Mouse (Mus musculus) liver, adult 2 months (tissue): ENCODE results near the gene Abcf3. TPM values are rescaled to one million over a fixed set of nuclear protein-coding genes. Genes with fewer than 3 reads are reported as not detected.

Source experiments
- DNase-seq: peaks from one replicate; pipeline ENCODE4 v3.0.0-alpha.2; 2011; ENCODE audit warnings: low read depth, low spot score; ENCODE audit errors: extremely low read depth
- H3K27ac ChIP-seq: fragments of 200-500 bp; replicated peaks from 2 replicates; pipeline ENCODE4 v1.5.1; 2012; ENCODE audit warnings: low read depth, mild to moderate bottlenecking, control low read depth, inconsistent platforms, low read length; ENCODE audit not compliant: insufficient read depth
- H3K27me3 ChIP-seq: fragments of 200-500 bp; 2 replicates; pipeline ENCODE4 v1.6.1; 2012; ENCODE audit warnings: mild to moderate bottlenecking, moderate library complexity, low read length, inconsistent platforms; ENCODE audit not compliant: control insufficient read depth, insufficient read depth
- H3K36me3 ChIP-seq: fragments of 200-500 bp; 2 replicates; pipeline ENCODE4 v1.6.1; 2012; ENCODE audit warnings: low read length, inconsistent platforms; ENCODE audit not compliant: control insufficient read depth, insufficient read depth
- H3K4me1 ChIP-seq: fragments of 200-500 bp; 2 replicates; pipeline ENCODE4 v1.6.1; 2011; ENCODE audit warnings: low read length; ENCODE audit not compliant: control insufficient read depth, insufficient read depth
- H3K4me3 ChIP-seq: fragments of 200-500 bp; 2 replicates; pipeline ENCODE4 v1.5.1; 2011; ENCODE audit warnings: low read depth, mild to moderate bottlenecking, control low read depth, low read length, moderate library complexity; ENCODE audit not compliant: insufficient read depth
- H3K79me2 ChIP-seq: fragments of 200-500 bp; 2 replicates; pipeline ENCODE4 v1.6.1; 2012; ENCODE audit warnings: inconsistent platforms, mild to moderate bottlenecking, low read length, moderate library complexity; ENCODE audit not compliant: control insufficient read depth, insufficient read depth
- H3K9ac ChIP-seq: fragments of 200-500 bp; 2 replicates; pipeline ENCODE4 v1.6.1; 2012; ENCODE audit warnings: low read depth, mild to moderate bottlenecking, control low read depth, inconsistent platforms, low read length
- CTCF ChIP-seq: fragments of 200-500 bp; IDR thresholded peaks from 2 replicates; pipeline ENCODE4 v1.5.1; 2011; ENCODE audit warnings: low read depth, low read length, control low read depth
- POLR2A ChIP-seq: fragments of 200-500 bp; IDR thresholded peaks from 2 replicates; pipeline ENCODE4 v1.6.1; 2011; ENCODE audit warnings: low read length, control low read depth; ENCODE audit not compliant: insufficient read depth; ENCODE audit errors: extremely low read depth
- WGBS: fragments of 180-500 bp; shearing (Covaris S2); methylation state at CpG from one replicate; pipeline ENCODE4 v1.1.7; 2018; 5-methylcytosine and 5-hydroxymethylcytosine counted together
- polyA plus RNA-seq: library from polyadenylated mRNA; depleted of rRNA; stranded (reverse); fragments of >200 nt; gene quantifications from 2 replicates; pipeline ENCODE4 v1.2.3, GENCODE M21; 2012
- total RNA-seq: library from RNA; depleted of rRNA; stranded (reverse); fragments of >200 nt; gene quantifications from 2 replicates; pipeline ENCODE4 v1.2.3, GENCODE M21; 2014

The Abcf3 gene
- total and polyA plus RNA-seq, 2 experiments, result 44.9 to 48.5 TPM

DNA sequence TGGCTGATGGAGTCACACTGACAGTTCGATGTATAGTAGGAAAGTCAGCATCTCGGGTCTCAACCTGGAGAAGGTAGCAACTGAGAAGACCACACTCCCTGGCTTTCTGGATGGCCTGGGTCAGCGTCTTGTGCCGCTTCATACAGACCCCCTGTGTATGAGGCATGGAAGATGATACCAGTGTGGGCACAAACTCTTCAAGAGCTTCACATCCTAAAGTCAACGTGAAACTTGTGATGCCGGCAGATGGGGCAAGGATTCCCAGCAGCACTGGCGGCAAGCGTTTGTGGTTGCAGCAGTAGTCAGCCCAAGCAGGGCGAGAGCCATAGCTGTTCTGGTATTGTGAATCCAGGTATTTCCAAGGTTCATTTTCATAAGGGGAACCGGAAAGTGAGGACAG, 2.7 kb upstream of the Abcf3 start:
- H3K9ac ChIP-seq, result no peak overlapping the region

DNA sequence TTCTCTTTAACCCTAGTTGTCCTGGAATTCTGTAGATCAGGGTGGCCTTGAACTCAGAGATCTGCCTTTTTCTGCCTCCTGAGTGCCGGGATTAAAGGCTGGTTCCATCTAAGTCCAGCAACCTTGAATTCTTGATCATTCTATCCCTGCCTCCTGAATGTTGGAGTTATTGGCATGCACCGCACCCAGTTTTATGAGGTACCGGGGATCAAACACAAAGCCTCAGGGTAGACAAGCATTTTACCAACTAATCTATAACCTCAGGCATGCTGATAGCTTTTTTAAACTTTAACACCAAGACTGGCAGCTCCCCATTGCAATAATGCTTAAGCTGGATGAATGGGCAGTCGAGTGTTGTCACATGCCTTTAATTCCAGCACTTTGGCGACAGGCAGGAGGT, 954 bp upstream of the Abcf3 start:
- no peaks in the 10 kb centered on the region for H3K27me3 ChIP-seq
- peak; percentile 48 for DNase-seq
- peak overlapping the region; percentile 15 for H3K27ac ChIP-seq
- no peak overlapping the region for H3K4me3 ChIP-seq
- WGBS, result 25% methylated on average over 5 of the region's 5 CpGs
- TF ChIP-seq CTCF, result no peak
- no peak for TF ChIP-seq POLR2A
- H3K36me3 ChIP-seq, result peaks cover 39% of the 10 kb centered on the region
- H3K9ac ChIP-seq, result no peak overlapping the region
- H3K79me2 ChIP-seq, result peaks cover 12% of the 10 kb centered on the region; the same call in 1 of the 2 replicates
- H3K4me1 ChIP-seq, result peaks cover 10% of the 10 kb centered on the region

More for the DNA sequence above, 2.7 kb upstream of the Abcf3 start:
- Histone ChIP-seq H3K4me1 (peaks cover 10% of the 10 kb centered on the region), H3K4me3 (no peak overlapping the region), H3K36me3 (peaks cover 35% of the 10 kb centered on the region; the same call in 1 of the 2 replicates), H3K79me2 (peaks cover 12% of the 10 kb centered on the region; the same call in 1 of the 2 replicates), H3K27ac (no peak overlapping the region), H3K27me3 (no peaks in the 10 kb centered on the region)
- TF ChIP-seq POLR2A (no peak), CTCF (no peak)
- 92% methylated on average over 10 of the region's 10 CpGs for WGBS
- DNase-seq, result no peak

DNA sequence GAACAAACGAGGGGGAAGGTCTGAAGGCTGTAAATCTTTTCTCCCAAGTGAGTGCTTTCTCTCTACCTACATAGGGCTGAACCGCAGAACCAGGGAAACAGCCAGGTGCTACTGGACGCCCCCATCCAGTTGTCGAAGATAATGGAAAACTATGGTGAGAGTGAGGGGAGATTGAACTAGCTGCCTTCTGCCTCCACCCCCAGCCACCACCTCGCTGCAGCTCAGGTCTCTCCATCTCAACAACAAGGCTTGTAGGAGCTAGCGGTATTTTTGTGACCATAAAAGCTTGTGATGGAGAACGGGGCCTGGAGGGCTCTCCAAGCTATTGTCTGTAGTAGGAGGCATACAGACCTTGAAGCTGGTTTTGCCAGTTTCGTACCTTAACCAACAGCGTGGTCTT, 784 bp downstream of the Abcf3 start:
- Histone ChIP-seq H3K79me2 (peaks cover 12% of the 10 kb centered on the region; the same call in 1 of the 2 replicates), H3K36me3 (peaks cover 35% of the 10 kb centered on the region), H3K4me3 (peak overlapping the region; percentile 63), H3K27me3 (no peaks in the 10 kb centered on the region), H3K4me1 (peaks cover 10% of the 10 kb centered on the region), H3K9ac (peak overlapping the region; percentile 82), H3K27ac (no peak overlapping the region; the same call in 1 of the 2 replicates)
- WGBS, result 41% methylated on average over 9 of the region's 9 CpGs
- TF ChIP-seq POLR2A, result no peak
- no peak for TF ChIP-seq CTCF
- DNase-seq, result no peak

DNA sequence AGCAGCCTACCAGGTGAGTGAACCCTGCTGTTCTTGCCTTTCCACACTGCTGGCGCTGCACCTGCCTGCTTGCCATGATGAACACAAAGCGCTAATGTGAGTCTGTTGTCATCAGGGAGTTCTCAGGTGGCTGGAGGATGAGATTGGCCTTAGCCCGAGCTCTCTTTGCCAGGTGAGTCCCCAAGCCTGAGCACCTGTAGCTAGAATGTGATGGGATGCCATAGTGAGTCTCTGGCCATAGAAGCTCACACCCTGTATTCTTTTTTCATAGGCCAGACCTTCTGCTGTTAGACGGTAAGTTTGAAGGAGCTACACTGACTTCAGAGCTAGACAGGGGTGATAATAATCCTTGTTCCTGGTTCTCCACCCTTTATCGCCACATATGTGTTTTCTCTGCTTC, 3.3 kb downstream of the Abcf3 start:
- H3K36me3 ChIP-seq, result peaks cover 36% of the 10 kb centered on the region
- H3K79me2 ChIP-seq, result peaks cover 12% of the 10 kb centered on the region; the same call in 1 of the 2 replicates
- H3K27me3 ChIP-seq, result no peaks in the 10 kb centered on the region
- no peak overlapping the region for H3K27ac ChIP-seq
- peaks cover 10% of the 10 kb centered on the region for H3K4me1 ChIP-seq
- no peak for DNase-seq
- TF ChIP-seq POLR2A, result no peak
- TF ChIP-seq CTCF, result no peak
- H3K4me3 ChIP-seq, result no peak overlapping the region
- H3K9ac ChIP-seq, result no peak overlapping the region
- 96% methylated on average over 5 of the region's 5 CpGs for WGBS

DNA sequence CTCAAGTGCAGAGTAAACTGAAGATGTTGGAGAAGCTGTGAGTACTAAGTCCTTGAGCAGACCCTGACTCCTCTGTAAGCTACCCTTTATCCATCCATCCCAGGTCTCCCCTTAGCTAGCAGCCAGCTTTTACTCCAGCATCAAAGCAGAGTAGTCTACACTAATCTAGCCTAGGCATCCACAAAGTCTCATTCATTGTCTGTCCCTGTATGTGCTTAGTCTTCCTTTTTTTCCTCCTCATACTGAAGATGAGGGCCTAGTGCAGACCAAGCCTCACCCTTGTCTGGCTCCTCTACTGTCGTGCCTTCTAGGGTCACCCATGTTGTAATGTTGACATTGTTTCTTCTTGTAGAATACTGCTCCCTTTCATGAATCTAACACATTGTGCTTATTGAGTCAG, 4.2 kb downstream of the Abcf3 start:
- Histone ChIP-seq H3K4me3 (no peak overlapping the region), H3K27ac (no peak overlapping the region), H3K9ac (no peak overlapping the region), H3K36me3 (peaks cover 38% of the 10 kb centered on the region), H3K79me2 (peaks cover 12% of the 10 kb centered on the region; the same call in 1 of the 2 replicates), H3K4me1 (peaks cover 7% of the 10 kb centered on the region; the same call in 1 of the 2 replicates), H3K27me3 (no peaks in the 10 kb centered on the region)
- no peak for TF ChIP-seq CTCF
- TF ChIP-seq POLR2A, result no peak
- WGBS, result 57% methylated on average over 1 of the region's 1 CpGs
- DNase-seq, result no peak

DNA sequence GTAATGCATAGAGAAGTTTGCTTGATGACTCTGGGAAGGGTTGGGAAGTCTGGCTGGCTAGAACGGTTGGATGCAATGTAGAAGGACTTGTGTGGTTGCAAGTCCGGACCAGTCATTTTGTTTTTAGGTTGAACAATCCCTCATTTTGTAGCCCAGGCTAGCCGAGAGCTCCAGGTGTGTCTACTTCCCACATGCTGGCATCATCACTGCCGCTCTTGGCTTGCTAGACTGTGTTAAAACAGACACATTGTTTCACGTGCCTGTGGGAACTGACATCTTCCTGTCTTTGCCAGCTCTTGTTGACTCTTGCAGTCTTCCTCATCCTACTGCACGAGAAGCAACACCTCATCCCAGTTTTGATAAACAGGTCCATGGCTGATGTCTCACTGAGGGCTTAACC, 6.6 kb downstream of the Abcf3 start:
- Histone ChIP-seq H3K4me3 (no peak overlapping the region), H3K79me2 (peaks cover 4% of the 10 kb centered on the region; the same call in 1 of the 2 replicates), H3K36me3 (peaks cover 57% of the 10 kb centered on the region), H3K27ac (no peak overlapping the region), H3K4me1 (no peaks in the 10 kb centered on the region), H3K27me3 (no peaks in the 10 kb centered on the region), H3K9ac (no peak overlapping the region)
- WGBS, result 84% methylated on average over 6 of the region's 6 CpGs
- DNase-seq, result no peak
- no peak for TF ChIP-seq POLR2A
- TF ChIP-seq CTCF, result no peak
